Mouse (Mus musculus) stomach, embryonic 16.5 days (tissue): ENCODE results near the gene Pum2. TPM values are rescaled to one million over a fixed set of nuclear protein-coding genes. Genes with fewer than 3 reads are reported as not detected.
"Not testable (repeated sequence)": the region's sequence is repeated elsewhere in the genome, so short reads cannot be mapped to it uniquely, and the experiment has no call there.

Experiments
- ATAC-seq: fragments of 200-750 bp; cut with Nextera tagmentation; 2 replicates; pipeline ENCODE4 v1.8.0; 2017; ENCODE audit warnings: moderate number of reproducible peaks, moderate TSS enrichment; ENCODE audit not compliant: insufficient read depth, low FRiP score
- H3K27ac ChIP-seq: fragments of 300-500 bp; sonication (generic); 2 replicates; pipeline ENCODE4 v1.5.1; 2014; ENCODE audit warnings: low read length
- H3K27me3 ChIP-seq: fragments of 300-500 bp; sonication (generic); 2 replicates; pipeline ENCODE4 v1.6.1; 2014; ENCODE audit warnings: low read length, control low read depth, mixed read lengths; ENCODE audit not compliant: control insufficient read depth, insufficient read depth
- H3K36me3 ChIP-seq: fragments of 300-500 bp; sonication (generic); 2 replicates; pipeline ENCODE4 v1.6.1; 2014; ENCODE audit warnings: low read length; ENCODE audit not compliant: control insufficient read depth, insufficient read depth
- H3K4me1 ChIP-seq: fragments of 300-500 bp; sonication (generic); 2 replicates; pipeline ENCODE4 v1.6.1; 2014; ENCODE audit warnings: low read length, control low read depth, mixed read lengths; ENCODE audit not compliant: control insufficient read depth, insufficient read depth
- H3K4me2 ChIP-seq: fragments of 300-500 bp; sonication (generic); 2 replicates; pipeline ENCODE4 v1.6.1; 2014; ENCODE audit warnings: low read depth, low read length, mixed read lengths
- H3K4me3 ChIP-seq: fragments of 300-500 bp; sonication (generic); replicated peaks from 2 replicates; pipeline ENCODE4 v1.5.1; 2014; ENCODE audit warnings: mild to moderate bottlenecking, low read length
- H3K9ac ChIP-seq: fragments of 300-500 bp; sonication (generic); 2 replicates; pipeline ENCODE4 v1.6.1; 2014; ENCODE audit warnings: low read length
- H3K9me3 ChIP-seq: fragments of 300-500 bp; sonication (generic); replicated peaks from 2 replicates; pipeline ENCODE4 v1.6.1; 2016; ENCODE audit warnings: low read length, control low read depth; ENCODE audit not compliant: control insufficient read depth
- WGBS: fragments of 180-500 bp; shearing (Covaris S2); extraction: QIAGEN DNeasy Blood & Tissue Kit; methylation state at CpG from one replicate; pipeline ENCODE4 v1.1.7; 2014; 5-methylcytosine and 5-hydroxymethylcytosine counted together
- polyA plus RNA-seq: library from polyadenylated mRNA; unstranded; fragments of >200 nt; fragmentation: Nextera tagmentation; extraction: Ambion mirVana; gene quantifications from 2 replicates; pipeline ENCODE4 v1.2.1, GENCODE M21; 2015

Pum2 gene
- polyA plus RNA-seq, 1 experiment from 2014 or later = 44.5 TPM

DNA sequence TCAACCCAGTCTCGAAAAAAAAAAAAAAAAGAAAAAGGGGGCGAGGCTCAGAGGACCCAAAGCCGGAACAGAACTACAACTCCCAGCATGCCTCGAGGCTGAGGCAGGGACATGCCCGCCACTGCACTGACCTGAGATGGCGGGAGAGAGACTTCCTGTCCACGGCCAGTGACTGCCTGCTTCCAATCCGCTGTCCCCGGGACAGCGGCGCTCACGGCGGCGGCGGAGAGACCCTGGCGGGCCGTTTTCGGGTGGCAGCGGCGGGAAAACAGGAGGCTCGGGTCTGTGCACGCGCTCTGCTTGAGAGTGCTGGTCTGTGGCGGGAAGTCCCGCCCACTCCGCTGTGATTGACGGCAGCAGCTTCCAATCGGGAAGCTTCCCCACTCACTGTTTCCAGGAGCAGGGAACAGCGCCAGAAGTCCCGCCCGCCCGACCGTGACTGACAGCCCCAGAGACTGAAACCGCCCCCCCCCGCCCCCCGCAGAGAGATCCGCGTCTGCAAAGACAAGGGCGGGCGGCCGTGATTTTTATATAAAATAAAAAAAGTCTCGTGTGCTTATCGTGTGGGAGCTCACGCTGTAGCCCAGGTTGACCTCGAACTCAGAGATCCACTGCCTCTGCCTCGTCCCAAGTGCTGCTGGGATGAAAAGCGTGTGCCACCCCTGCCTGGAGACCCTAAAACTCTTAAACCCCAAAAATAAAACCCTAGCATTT is 33.1 kb upstream of the Pum2 start:
- peak overlapping the region; percentile 65 for H3K4me2 ChIP-seq
- under 1% methylated on average over 47 of the region's 47 CpGs for WGBS
- no peaks in the 10 kb centered on the region for H3K27me3 ChIP-seq
- peak overlapping the region; percentile 90 for H3K27ac ChIP-seq
- H3K9me3 ChIP-seq = no peaks in the 10 kb centered on the region
- H3K36me3 ChIP-seq = no peaks in the 10 kb centered on the region
- no peaks in the 10 kb centered on the region for H3K4me1 ChIP-seq
- peak overlapping the region; percentile 66 for H3K4me3 ChIP-seq
- H3K9ac ChIP-seq = peak overlapping the region; percentile 90
- ATAC-seq = peak; percentile 99

DNA sequence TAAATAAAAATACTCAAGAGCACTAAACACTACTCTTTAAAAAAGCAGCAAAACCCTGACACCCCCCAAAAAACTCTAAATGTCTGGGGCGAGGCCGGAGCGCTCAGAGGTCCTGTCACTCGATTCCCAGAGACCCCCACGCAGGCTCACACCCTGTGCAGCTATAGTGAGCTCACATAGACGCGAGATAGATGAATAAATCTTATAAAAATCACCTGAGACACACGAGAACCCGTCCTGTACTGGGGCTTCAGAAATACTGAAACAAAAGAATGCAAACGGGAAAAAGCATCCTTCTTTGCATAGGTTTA is 32.6 kb upstream of the Pum2 start:
- Histone ChIP-seq H3K27ac (no peak overlapping the region), H3K4me2 (peak overlapping the region; percentile 65), H3K36me3 (no peaks in the 10 kb centered on the region), H3K4me1 (no peaks in the 10 kb centered on the region), H3K9ac (peak overlapping the region; percentile 90), H3K9me3 (no peaks in the 10 kb centered on the region), H3K4me3 (peak overlapping the region; percentile 66), H3K27me3 (no peaks in the 10 kb centered on the region)
- peak; percentile 24; the same call in 1 of the 2 replicates for ATAC-seq
- WGBS = 3% methylated on average over 10 of the region's 10 CpGs

DNA sequence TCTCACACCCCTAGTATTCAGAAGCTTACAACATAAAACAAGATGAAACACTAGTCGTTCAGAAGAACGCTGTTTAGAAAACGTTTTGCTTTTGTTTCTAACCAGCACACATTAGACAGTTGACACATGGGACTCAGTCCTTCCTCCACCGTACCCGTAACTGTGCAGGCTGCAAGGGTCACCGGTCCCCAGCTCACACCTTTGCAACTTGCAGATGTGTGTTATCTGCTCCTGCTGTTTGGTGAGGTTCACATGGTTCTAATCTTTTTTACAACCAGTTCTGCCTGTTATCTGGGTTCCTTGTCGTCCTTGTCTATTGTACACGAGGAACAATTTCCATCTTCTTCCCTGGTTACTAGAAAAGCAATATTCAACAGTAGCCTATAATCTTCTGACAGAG is 25.7 kb upstream of the Pum2 start:
- H3K9ac ChIP-seq, H3K27me3 ChIP-seq, H3K4me3 ChIP-seq, H3K27ac ChIP-seq, H3K36me3 ChIP-seq, H3K9me3 ChIP-seq, H3K4me2 ChIP-seq, H3K4me1 ChIP-seq, ATAC-seq: not testable (repeated sequence)
- 50% methylated on average over 8 of the region's 8 CpGs for WGBS

DNA sequence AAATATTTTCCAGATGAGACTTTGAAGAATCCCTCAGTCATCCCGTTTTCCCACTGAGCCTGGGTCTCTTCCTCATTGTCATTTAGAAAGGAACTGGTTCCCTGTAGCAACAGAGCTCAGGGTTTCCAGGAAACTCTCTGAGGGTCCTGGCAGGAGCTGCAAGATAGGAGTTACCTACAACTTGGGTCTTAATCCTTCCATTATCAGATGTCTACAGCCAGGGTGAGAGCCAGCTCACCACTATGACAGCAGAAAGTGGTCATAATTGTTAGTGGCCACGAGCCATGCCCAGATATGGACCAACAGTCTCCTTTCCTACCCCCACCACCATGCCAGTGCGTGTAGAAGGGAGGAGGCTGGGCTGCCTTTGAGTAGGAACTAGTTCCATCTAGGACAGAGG is 23.9 kb upstream of the Pum2 start:
- H3K4me2 ChIP-seq, H3K27ac ChIP-seq, H3K9ac ChIP-seq, H3K4me1 ChIP-seq, ATAC-seq, H3K36me3 ChIP-seq, H3K27me3 ChIP-seq, H3K9me3 ChIP-seq, H3K4me3 ChIP-seq: not testable (repeated sequence)
- 64% methylated on average over 3 of the region's 3 CpGs for WGBS

DNA sequence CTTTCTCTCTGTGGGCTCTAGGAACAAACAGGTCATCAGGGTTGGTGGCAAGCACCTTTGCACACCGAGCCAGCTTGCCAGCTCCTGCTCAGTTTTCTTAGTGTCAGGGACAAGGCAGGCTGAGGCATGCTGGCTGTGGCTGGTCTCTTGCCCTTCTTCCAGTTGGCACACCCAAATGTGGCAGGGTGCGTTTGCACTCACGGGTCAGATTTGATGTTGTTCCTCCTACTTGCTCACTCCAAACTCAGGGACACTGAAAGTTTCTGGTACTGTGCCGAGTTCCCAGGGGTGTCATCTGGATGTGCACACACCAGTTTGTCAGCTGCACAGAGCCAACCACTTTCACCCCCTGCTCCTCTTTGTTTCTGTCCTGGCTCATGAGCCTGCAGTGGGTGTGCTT is 17.3 kb upstream of the Pum2 start:
- Histone ChIP-seq H3K36me3 (no peaks in the 10 kb centered on the region), H3K9me3 (no peaks in the 10 kb centered on the region), H3K4me2 (no peak overlapping the region), H3K27me3 (no peaks in the 10 kb centered on the region), H3K4me1 (no peaks in the 10 kb centered on the region), H3K27ac (peak overlapping the region; percentile 64), H3K4me3 (no peak overlapping the region), H3K9ac (no peak overlapping the region)
- 73% methylated on average over 4 of the region's 4 CpGs for WGBS
- no peak for ATAC-seq

DNA sequence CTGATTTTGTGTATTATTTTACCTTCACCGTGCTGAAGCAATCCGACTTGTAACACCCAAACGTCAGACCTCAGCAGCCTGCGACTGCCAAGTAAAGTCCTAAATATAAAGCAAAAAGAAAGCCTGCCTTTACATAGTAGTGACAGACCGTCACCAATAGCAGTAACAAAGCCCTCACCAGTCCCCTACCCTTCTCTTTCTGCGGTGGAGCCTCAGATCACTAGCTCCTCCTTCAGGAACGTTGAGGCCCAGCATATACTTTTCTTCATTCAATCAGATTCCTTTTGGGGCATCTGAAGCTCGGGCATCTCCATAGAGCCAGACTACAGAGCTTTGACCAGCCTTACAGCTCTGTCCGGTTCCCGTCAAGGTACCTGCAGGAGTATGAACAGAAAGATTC is 16.8 kb upstream of the Pum2 start:
- Histone ChIP-seq H3K27me3 (no peaks in the 10 kb centered on the region), H3K4me2 (no peak overlapping the region), H3K4me3 (no peak overlapping the region), H3K9me3 (no peaks in the 10 kb centered on the region), H3K9ac (no peak overlapping the region), H3K27ac (peak overlapping the region; percentile 64), H3K4me1 (no peaks in the 10 kb centered on the region), H3K36me3 (no peaks in the 10 kb centered on the region)
- ATAC-seq = no peak
- 68% methylated on average over 10 of the region's 10 CpGs for WGBS

DNA sequence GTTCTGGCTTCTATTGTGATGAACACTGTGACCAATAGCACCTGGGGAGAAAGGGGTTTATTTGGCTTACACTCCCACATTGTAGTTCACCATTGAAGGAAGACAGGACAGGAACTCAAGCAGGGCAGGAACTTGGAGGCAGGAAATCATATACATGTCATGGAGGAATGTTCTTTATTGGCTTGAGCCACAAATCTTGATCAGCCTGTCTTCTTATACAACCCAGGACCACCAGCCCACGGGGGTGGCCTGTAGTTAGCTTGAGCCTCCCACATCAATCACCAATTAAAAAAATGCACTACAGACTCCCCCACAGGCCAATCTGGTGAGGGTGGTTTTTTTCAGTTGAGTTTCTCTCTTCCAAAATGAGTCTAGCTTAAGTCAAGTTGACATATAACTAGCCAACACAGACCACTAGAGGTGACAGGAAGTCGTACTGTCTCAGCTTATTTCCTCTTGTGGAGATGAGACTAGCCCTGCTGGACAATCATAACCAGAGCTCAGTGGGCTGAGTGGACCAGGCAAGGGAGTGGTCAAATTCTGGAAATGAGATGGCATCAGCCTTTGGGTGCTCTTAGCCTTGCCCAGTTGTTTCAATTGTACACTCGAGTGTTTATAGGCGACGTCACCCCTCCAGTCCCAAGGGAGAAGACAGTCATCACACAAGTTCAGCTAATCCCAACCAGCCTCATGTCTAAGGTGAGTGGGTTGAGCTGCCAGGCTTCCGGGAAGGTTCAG is 16.1 kb upstream of the Pum2 start:
- Histone ChIP-seq H3K9me3 (no peaks in the 10 kb centered on the region), H3K27me3 (no peaks in the 10 kb centered on the region), H3K4me1 (no peaks in the 10 kb centered on the region), H3K4me3 (no peak overlapping the region), H3K4me2 (no peak overlapping the region), H3K9ac (no peak overlapping the region), H3K36me3 (no peaks in the 10 kb centered on the region), H3K27ac (peak overlapping the region; percentile 64; the same call in 1 of the 2 replicates)
- ATAC-seq = no peak
- 86% methylated on average over 6 of the region's 6 CpGs for WGBS

DNA sequence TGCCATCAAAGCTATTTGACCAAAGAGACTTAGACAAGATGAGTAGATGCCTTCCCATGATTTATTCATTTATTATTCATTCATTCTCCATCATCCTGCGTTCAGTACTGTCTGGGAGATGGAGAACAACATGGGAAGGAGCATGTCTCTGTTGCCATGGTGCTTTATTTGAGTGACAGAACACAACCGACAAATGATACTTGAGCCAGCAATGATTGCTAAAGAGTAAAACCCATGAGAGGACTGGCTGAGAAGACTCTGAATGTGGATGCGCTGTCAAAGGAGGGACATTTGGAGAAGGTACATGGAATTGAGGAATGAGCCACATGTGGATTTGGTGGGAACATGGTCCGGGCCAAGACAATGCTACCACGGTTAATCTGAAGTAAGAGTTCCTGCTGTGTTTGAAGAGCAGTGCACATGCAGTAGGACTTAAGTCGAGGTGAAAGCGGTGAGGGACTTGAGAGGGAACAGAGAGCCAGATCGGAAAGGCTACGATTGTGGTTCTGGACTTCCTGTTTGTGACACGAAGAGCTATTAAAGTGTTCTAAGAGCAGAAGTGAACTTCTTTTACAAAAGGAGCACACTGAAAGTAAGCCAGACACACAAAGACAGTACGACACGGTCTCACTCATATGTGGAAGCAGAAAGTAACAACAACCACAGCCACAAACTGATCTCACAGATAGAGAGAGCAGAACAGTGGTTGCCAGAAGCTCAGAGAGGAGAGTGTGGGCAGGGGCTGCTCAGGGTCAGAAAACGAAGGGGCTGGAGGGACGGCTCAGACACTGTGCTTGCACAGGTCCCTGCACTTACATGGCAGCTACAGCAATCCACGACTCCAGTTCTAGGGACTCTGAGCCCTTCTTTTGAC is 14.3 kb upstream of the Pum2 start:
- H3K36me3 ChIP-seq = no peaks in the 10 kb centered on the region
- no peak overlapping the region for H3K4me3 ChIP-seq
- ATAC-seq = no peak
- WGBS = 78% methylated on average over 15 of the region's 15 CpGs
- H3K4me2 ChIP-seq = no peak overlapping the region
- H3K9ac ChIP-seq = no peak overlapping the region
- no peaks in the 10 kb centered on the region for H3K9me3 ChIP-seq
- no peaks in the 10 kb centered on the region for H3K4me1 ChIP-seq
- no peak overlapping the region for H3K27ac ChIP-seq
- H3K27me3 ChIP-seq = no peaks in the 10 kb centered on the region

DNA sequence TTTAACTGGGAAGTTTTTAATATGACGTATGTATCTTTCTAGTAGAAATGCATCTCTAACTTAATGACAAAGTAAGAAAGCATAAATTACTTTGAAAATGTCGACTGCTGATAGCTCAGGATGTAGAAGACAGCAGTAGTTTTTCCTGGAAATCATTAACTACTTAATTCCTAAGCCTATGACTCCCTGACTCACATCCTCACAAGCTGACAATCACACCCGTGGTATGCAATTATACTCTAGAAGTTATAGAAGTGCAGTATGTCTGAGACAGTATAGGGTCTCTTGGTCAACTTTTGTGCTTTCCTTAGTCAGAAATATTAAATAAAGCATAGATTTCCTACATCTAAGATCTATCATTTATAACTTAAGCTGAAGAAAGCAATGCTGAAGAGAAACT is 12.2 kb upstream of the Pum2 start:
- Histone ChIP-seq H3K4me2 (no peak overlapping the region), H3K36me3 (no peaks in the 10 kb centered on the region), H3K27ac (no peak overlapping the region), H3K9ac (no peak overlapping the region), H3K27me3 (no peaks in the 10 kb centered on the region), H3K9me3 (no peaks in the 10 kb centered on the region), H3K4me3 (no peak overlapping the region), H3K4me1 (no peaks in the 10 kb centered on the region)
- ATAC-seq = no peak
- WGBS = 48% methylated on average over 3 of the region's 3 CpGs
